Mouse (Mus musculus) forebrain, embryonic 13.5 days (tissue): Measurements from ENCODE around the gene Unc5c. TPM values are rescaled to one million over a fixed set of nuclear protein-coding genes. Genes with fewer than 3 reads are reported as not detected.

Experiments
- ATAC-seq: fragments of 200-750 bp; cut with Nextera tagmentation; 2 replicates; pipeline ENCODE4 v1.8.0; 2017
- H3K27ac ChIP-seq: fragments of 300-500 bp; sonication (generic); 2 replicates; pipeline ENCODE4 v1.5.1; 2015; ENCODE audit warnings: inconsistent platforms, mild to moderate bottlenecking, moderate library complexity
- H3K27me3 ChIP-seq: fragments of 300-500 bp; sonication (generic); 2 replicates; pipeline ENCODE4 v1.6.1; 2015; ENCODE audit warnings: mild to moderate bottlenecking, inconsistent platforms
- H3K36me3 ChIP-seq: fragments of 300-500 bp; sonication (generic); 2 replicates; pipeline ENCODE4 v1.6.1; 2015; ENCODE audit warnings: mild to moderate bottlenecking, inconsistent platforms; ENCODE audit not compliant: poor library complexity, severe bottlenecking
- H3K4me1 ChIP-seq: fragments of 300-500 bp; sonication (generic); 2 replicates; pipeline ENCODE4 v1.6.1; 2015; ENCODE audit warnings: inconsistent platforms
- H3K4me2 ChIP-seq: fragments of 300-500 bp; sonication (generic); 2 replicates; pipeline ENCODE4 v1.6.1; 2015; ENCODE audit warnings: inconsistent platforms, mild to moderate bottlenecking, moderate library complexity
- H3K4me3 ChIP-seq: fragments of 300-500 bp; sonication (generic); 2 replicates; pipeline ENCODE4 v1.5.1; 2015; ENCODE audit warnings: mild to moderate bottlenecking, inconsistent platforms
- H3K9ac ChIP-seq: fragments of 300-500 bp; sonication (generic); 2 replicates; pipeline ENCODE4 v1.6.1; 2015; ENCODE audit warnings: mild to moderate bottlenecking, inconsistent platforms
- H3K9me3 ChIP-seq: fragments of 300-500 bp; sonication (generic); replicated peaks from 2 replicates; pipeline ENCODE4 v1.6.1; 2016; ENCODE audit warnings: inconsistent platforms
- WGBS: fragments of 180-500 bp; shearing (Covaris S2); methylation state at CpG from one replicate; pipeline ENCODE4 v1.1.7; 2015; 5-methylcytosine and 5-hydroxymethylcytosine counted together
- polyA plus RNA-seq: library from polyadenylated mRNA; unstranded; fragments of >200 nt; fragmentation: Nextera tagmentation; extraction: Ambion mirVana; gene quantifications from 2 replicates; pipeline ENCODE4 v1.2.1, GENCODE M21; 2015

Gene Unc5c
- 7.6 and 9.5 TPM in 2 replicates for polyA plus RNA-seq

DNA sequence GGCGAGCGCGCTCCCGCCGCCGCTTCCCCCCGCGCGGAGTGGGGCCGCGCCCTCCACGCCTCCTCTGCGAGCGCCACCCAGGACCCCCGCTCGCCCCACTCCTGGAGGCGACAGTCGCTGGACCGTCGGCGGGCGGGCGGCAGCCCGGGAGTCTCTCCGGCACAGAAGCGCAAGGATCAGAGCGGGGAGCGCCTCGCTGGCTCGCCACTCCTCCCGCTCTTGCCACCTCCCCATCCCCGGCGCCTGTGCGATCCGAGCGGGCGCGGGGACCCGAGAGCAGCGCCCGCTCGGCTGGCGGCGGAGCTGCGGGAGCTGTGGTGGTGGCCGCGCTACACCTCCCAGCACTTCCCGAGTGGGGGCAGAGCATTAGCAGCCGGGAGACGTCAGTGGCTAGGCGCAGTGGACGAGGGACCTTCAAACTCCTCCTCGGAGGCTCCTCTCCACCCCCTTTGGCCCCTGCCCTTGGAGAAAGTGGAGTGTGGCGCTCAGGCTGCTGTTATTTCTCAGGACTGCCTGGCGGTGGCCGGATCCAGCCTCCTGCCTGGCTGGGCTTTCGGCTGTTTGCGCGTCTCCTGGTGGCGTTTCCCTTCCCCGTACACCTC, at the start of gene Unc5c:
Unc5c (plus strand) TSS at position 113 of the 602 bp plus-strand sequence.
- peaks cover 17% of the 10 kb centered on the region for H3K4me1 ChIP-seq
- H3K4me3 ChIP-seq, result peak within 1 kb of the TSS; percentile 77
- peaks cover 45% of the 10 kb centered on the region for H3K27me3 ChIP-seq
- H3K9ac ChIP-seq, result peak within 1 kb of the TSS; percentile 79
- no peaks in the 10 kb centered on the region for H3K9me3 ChIP-seq
- H3K36me3 ChIP-seq, result no peaks in the 10 kb centered on the region
- WGBS, result under 1% methylated on average over 54 of the region's 61 CpGs
- peak within 1 kb of the TSS; percentile 81 for H3K27ac ChIP-seq
- ATAC-seq, result peak; percentile 90
- peak within 1 kb of the TSS; percentile 91 for H3K4me2 ChIP-seq

DNA sequence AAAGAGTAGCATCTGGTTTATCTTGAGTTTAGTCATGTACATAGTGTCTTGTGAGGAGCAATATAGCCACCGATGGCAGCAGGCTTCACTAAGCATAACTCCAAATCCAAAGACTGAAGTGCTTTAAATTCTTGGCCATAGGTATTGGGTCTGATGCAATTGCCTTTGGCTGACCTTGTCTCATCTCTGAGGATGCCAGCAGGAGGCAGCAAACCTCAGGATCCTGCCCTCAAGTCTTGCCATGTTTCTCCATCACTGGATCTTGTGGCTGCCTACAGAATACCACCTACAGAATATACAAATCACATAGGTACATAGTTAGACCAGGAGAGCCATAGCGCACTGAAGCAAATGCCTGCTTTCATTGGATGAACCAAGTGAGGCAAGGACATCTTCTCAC, 7.5 kb upstream of the Unc5c start:
- Histone ChIP-seq H3K4me3 (no peak overlapping the region), H3K9me3 (no peaks in the 10 kb centered on the region), H3K4me1 (0 out of 2 replicates have a peak, but pooled peaks cover 8% of the 10 kb centered on the region), H3K9ac (no peak overlapping the region), H3K27me3 (peaks cover 5% of the 10 kb centered on the region; the same call in 1 of the 2 replicates), H3K36me3 (no peaks in the 10 kb centered on the region), H3K4me2 (no peak overlapping the region), H3K27ac (no peak overlapping the region)
- ATAC-seq, result no peak
- WGBS, result 91% methylated on average over 2 of the region's 2 CpGs

DNA sequence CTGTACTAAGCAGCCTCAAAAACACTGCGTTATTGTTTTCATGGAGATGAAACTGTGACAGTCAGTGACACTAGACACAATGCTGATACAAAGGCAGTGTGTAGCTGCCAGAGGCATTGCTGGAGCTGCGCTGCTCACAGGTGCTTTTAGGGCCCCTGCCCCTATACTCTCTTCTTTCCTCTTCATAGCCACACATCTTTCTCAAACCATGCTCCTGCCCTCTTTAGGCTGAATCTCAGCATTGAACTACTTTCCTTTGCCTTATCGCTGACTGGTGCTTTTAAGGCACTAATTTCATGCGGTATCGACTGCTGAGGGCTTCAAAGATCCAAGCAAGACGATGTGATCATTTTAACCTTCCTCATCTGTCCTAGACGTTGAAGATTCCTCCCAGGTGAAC, 2.5 kb upstream of the Unc5c start:
- H3K4me1 ChIP-seq, result peaks cover 17% of the 10 kb centered on the region
- no peak overlapping the region for H3K4me3 ChIP-seq
- no peak overlapping the region for H3K9ac ChIP-seq
- H3K4me2 ChIP-seq, result no peak overlapping the region
- no peak for ATAC-seq
- no peaks in the 10 kb centered on the region for H3K36me3 ChIP-seq
- H3K27ac ChIP-seq, result no peak overlapping the region
- peaks cover 39% of the 10 kb centered on the region for H3K27me3 ChIP-seq
- no peaks in the 10 kb centered on the region for H3K9me3 ChIP-seq
- WGBS, result 57% methylated on average over 7 of the region's 7 CpGs

DNA sequence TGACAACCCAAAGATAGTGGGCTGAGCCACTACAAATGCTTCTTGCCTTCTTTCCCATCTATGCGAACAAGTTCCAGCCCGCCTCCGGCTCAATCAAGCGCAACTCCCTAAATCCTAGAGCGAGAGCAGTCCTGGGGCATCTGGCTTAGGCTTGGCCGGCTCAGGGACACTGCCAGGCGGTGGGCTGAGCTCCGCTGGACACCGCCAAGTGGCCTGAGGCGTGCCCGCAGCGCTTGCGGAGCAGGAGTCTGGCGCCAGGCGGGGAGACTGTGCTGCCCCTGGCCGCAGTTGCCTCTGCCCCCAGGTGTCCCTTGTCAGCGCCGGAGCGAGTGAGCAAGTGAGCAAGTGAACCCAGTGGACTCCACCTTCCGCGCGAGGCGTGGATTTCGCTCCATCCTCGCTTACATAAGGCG, 319 bp upstream of the Unc5c start:
- Histone ChIP-seq H3K9ac (peak overlapping the region; percentile 79), H3K4me2 (peak overlapping the region; percentile 91), H3K36me3 (no peaks in the 10 kb centered on the region), H3K4me1 (peaks cover 17% of the 10 kb centered on the region), H3K27me3 (peaks cover 45% of the 10 kb centered on the region), H3K4me3 (peak overlapping the region; percentile 77), H3K9me3 (no peaks in the 10 kb centered on the region), H3K27ac (peak overlapping the region; percentile 81)
- 0% methylated on average over 26 of the region's 26 CpGs for WGBS
- ATAC-seq, result peak; percentile 70

DNA sequence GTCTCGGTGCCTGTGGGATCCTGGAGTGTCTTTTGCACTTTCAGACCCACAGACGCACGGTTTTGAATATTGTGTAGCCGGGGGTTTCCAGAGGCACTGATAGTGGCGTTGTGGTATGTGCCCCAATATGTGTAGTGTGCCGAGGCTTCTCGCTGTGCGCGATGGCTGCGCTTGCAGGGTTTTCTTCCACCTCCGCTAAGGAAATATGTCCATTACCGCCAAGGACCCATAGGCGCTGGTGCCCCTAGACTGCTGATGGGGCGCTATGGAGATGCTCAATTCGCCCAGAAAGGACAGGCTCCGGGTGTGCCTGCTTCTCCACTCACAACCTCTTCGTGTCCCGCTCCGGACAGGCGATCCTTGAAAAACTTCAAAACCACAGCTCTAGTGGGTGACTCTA, 1.0 kb downstream of the Unc5c start:
- Histone ChIP-seq H3K4me1 (peaks cover 17% of the 10 kb centered on the region), H3K27me3 (peaks cover 45% of the 10 kb centered on the region), H3K4me3 (peak overlapping the region; percentile 77), H3K9ac (peak overlapping the region; percentile 79), H3K36me3 (no peaks in the 10 kb centered on the region), H3K4me2 (peak overlapping the region; percentile 91), H3K27ac (peak overlapping the region; percentile 81; the same call in 1 of the 2 replicates), H3K9me3 (no peaks in the 10 kb centered on the region)
- ATAC-seq, result peak; percentile 3; the same call in 1 of the 2 replicates
- 2% methylated on average over 20 of the region's 20 CpGs for WGBS

DNA sequence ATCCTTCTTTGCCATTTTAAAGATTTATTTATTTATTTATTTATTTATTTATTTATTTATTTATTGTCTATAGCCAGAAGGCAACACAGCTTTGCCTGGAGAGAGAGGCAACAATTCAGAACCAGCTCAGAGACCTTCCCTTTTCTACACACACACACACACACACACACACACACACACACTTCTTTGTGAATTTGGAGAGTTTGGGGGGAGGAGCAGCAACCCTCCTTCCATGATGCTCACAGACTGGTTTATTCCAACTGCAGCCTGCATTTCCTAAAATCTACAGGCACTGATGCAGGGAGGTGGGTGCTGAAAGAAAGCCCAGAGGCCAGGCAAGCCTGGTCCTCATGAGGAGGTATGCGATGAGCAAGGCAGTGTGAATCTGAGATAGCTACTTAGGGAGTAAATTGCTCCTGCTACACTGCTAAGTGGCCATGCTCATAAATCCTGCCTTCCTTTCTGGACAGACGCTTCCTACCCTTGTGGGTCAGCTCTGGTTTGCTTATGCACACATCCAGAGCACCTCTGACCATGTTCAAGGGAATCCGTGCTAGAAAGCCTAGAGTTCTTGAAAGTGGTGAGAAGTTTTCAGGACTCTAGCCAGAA, 1.8 kb downstream of the Unc5c start:
- peaks cover 15% of the 10 kb centered on the region for H3K4me1 ChIP-seq
- H3K9me3 ChIP-seq, result no peaks in the 10 kb centered on the region
- H3K4me2 ChIP-seq, result peak overlapping the region; percentile 91
- no peak for ATAC-seq
- H3K9ac ChIP-seq, result no peak overlapping the region
- H3K36me3 ChIP-seq, result no peaks in the 10 kb centered on the region
- peaks cover 45% of the 10 kb centered on the region for H3K27me3 ChIP-seq
- H3K27ac ChIP-seq, result no peak overlapping the region
- WGBS, result 12% methylated on average over 3 of the region's 3 CpGs
- peak overlapping the region; percentile 77 for H3K4me3 ChIP-seq

DNA sequence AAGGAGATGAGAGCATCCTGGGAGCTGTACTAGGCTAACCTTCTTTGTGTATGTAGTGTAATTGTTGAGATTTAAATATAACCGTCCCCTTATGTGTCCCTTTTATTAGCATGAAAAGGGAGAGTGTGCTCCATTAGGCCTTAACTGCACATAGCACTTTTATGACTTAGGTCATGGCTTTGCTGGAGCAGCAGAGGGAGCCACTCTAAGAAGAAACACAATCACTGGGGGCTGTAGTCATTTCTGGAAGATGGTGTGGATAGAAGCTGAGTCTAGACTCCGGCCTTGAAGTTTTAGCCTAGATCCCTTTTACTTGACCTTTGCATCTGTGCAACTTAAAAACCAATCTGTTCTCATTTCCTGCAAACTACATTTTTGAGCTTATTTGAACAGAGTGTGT, 4.3 kb downstream of the Unc5c start:
- Histone ChIP-seq H3K9ac (no peak overlapping the region), H3K4me3 (no peak overlapping the region), H3K4me1 (peaks cover 10% of the 10 kb centered on the region), H3K4me2 (no peak overlapping the region), H3K36me3 (no peaks in the 10 kb centered on the region), H3K27ac (no peak overlapping the region), H3K9me3 (no peaks in the 10 kb centered on the region), H3K27me3 (peaks cover 25% of the 10 kb centered on the region)
- no peak for ATAC-seq
- WGBS, result 62% methylated on average over 2 of the region's 2 CpGs

DNA sequence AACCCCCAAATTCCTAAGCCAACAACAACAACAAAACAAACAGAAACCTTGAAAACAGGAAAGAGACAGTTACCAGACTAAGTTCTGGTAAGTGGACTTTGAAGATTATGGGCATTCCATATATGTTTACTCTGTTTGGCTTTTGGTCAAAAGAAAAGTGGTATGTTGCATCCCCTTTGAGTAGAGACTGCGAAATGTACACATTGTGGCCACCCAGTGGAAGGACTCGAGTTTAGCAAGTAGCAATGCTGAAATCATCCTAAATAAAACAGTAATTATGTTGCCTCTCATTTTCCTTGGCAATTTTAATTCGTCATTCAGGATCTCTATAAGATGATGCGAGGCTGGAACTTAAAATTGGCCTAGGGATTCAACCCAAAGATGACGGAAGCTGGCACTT, 8.2 kb downstream of the Unc5c start:
- Histone ChIP-seq H3K4me1 (no peaks in the 10 kb centered on the region), H3K27me3 (no peaks in the 10 kb centered on the region), H3K36me3 (no peaks in the 10 kb centered on the region), H3K4me2 (no peak overlapping the region), H3K4me3 (no peak overlapping the region), H3K9ac (no peak overlapping the region), H3K27ac (no peak overlapping the region), H3K9me3 (no peaks in the 10 kb centered on the region)
- ATAC-seq, result no peak
- WGBS, result 83% methylated on average over 5 of the region's 5 CpGs

DNA sequence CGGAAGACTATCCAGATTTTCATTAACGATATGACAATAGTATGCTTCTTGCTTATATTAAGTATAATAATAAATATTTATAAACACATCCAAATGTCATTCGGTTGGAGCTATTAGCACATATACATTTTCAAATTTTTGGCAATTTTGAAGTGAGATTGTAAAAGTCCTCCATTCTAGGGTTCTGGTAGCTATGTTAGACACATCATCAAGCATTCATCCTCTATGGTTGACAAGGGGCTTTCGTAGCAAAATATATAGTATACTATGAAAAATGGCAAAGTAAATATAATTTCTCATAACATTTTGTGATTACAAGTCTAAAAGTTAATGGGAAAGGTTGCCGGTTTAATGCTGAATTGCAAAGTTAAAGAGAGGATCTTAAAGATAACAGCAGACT, 10.4 kb downstream of the Unc5c start:
- no peak overlapping the region for H3K27ac ChIP-seq
- no peak overlapping the region for H3K4me3 ChIP-seq
- H3K36me3 ChIP-seq, result no peaks in the 10 kb centered on the region
- no peaks in the 10 kb centered on the region for H3K27me3 ChIP-seq
- no peaks in the 10 kb centered on the region for H3K9me3 ChIP-seq
- no peaks in the 10 kb centered on the region for H3K4me1 ChIP-seq
- ATAC-seq, result no peak
- no peak overlapping the region for H3K4me2 ChIP-seq
- no peak overlapping the region for H3K9ac ChIP-seq
- WGBS, result 96% methylated on average over 5 of the region's 5 CpGs

DNA sequence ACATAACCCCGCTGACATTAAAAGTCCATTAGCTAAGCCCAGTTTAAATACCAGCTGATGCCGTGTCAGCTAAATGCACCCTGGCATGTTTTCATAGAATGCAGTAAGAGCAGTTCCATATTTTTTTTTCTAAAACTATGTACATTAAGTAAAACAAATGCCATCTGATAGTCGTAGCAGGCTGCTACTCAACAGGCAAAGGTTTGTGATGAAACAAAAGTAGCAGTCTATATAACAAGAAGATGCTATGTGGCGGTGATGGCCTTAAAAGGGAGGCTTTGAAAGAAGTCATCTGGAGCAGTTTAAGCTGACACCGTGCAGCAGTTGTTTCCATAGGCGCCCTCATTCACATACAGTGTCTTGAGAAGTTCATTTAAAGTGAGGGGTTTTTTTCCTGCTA, 10.9 kb downstream of the Unc5c start:
- 74% methylated on average over 6 of the region's 6 CpGs for WGBS
- ATAC-seq, result no peak
- Histone ChIP-seq H3K4me3 (no peak overlapping the region), H3K27me3 (no peaks in the 10 kb centered on the region), H3K4me2 (no peak overlapping the region), H3K4me1 (no peaks in the 10 kb centered on the region), H3K9me3 (no peaks in the 10 kb centered on the region), H3K36me3 (no peaks in the 10 kb centered on the region), H3K27ac (no peak overlapping the region), H3K9ac (no peak overlapping the region)

DNA sequence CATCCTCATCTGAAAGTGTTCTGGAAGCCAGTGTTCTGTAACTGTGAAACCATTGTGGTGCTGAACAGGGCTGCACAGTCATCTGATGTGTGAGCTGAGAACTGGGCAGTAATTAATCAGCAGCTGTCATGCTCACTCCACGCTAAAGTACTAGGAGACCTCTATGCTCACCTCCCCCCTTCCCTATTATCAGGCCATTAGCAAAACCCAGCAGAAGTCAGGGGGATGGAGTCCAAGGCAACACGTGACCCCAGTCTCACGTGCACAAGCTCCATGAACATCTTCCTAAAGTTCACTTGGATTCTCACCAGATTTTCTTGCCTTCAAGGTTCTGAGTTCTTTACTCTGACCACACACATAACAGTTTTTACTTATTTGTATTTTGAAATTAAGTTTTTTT, 11.7 kb downstream of the Unc5c start:
- H3K9ac ChIP-seq, result no peak overlapping the region
- H3K27ac ChIP-seq, result no peak overlapping the region
- no peaks in the 10 kb centered on the region for H3K4me1 ChIP-seq
- H3K4me2 ChIP-seq, result no peak overlapping the region
- 46% methylated on average over 3 of the region's 3 CpGs for WGBS
- no peaks in the 10 kb centered on the region for H3K27me3 ChIP-seq
- no peaks in the 10 kb centered on the region for H3K36me3 ChIP-seq
- no peak overlapping the region for H3K4me3 ChIP-seq
- H3K9me3 ChIP-seq, result no peaks in the 10 kb centered on the region
- no peak for ATAC-seq

DNA sequence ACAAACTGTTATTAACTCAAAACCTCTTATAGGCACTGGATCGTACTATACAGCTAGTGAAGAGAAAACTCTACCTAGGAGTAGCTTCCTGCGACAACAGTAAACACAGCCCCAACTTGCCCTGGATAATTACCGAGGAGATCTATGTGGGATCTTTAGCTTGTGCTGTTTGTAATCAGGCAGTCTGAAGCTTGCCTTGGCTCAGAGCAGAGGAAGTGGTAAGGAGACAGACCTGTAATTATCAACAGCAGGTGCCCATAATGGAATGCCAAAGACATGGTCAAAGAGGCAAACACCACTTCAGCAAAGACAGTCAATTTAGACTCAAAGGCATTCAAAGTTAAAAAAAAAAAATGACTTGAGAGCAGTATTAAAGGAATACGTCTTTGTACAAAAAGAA, 17.4 kb downstream of the Unc5c start:
- H3K36me3 ChIP-seq, result no peaks in the 10 kb centered on the region
- H3K9me3 ChIP-seq, result no peaks in the 10 kb centered on the region
- no peak overlapping the region for H3K9ac ChIP-seq
- no peaks in the 10 kb centered on the region for H3K4me1 ChIP-seq
- no peaks in the 10 kb centered on the region for H3K27me3 ChIP-seq
- no peak overlapping the region for H3K4me3 ChIP-seq
- H3K4me2 ChIP-seq, result no peak overlapping the region
- ATAC-seq, result no peak
- H3K27ac ChIP-seq, result no peak overlapping the region
- 81% methylated on average over 4 of the region's 4 CpGs for WGBS
